Mouse (Mus musculus): ENCODE measurements around the gene Olfr193. TPM values are rescaled to one million over a fixed set of nuclear protein-coding genes. Genes with fewer than 3 reads are reported as not detected.
"Not testable (repeated sequence)": the region's sequence is repeated elsewhere in the genome, so short reads cannot be mapped to it uniquely, and the experiment has no call there.

Gene Olfr193
- polyA plus RNA-seq (2016; fragmentation: Nextera tagmentation; extraction: Ambion mirVana): not detected in 2 replicates

GRCm38 (mm10) chr16:59111781-59112180, at the start of gene Olfr193:
TSS of gene Olfr193 (minus strand) at chr16:59111881.
- Histone ChIP-seq H3K27ac (no peak within 1 kb of the TSS), H3K4me1 (no peaks in the 10 kb centered on the region), H3K4me3 (no peak within 1 kb of the TSS), H3K36me3 (no peaks in the 10 kb centered on the region), H3K27me3 (ENCODE audit: low read depth, poor library complexity, severe bottlenecking) (no peaks in the 10 kb centered on the region), H3K9me3 (replicated peaks) (no peaks in the 10 kb centered on the region)
- 82% methylated on average over 1 of the region's 1 CpGs for WGBS
- DNase-seq (ENCODE audit: low spot score): no peak

- 91% methylated on average over 2 of the region's 2 CpGs for WGBS
- no peaks in the 10 kb centered on the region for H3K36me3 ChIP-seq
- no peak overlapping the region for H3K4me3 ChIP-seq
- no peak for DNase-seq (ENCODE audit: low spot score)
- H3K9me3 ChIP-seq (replicated peaks): no peaks in the 10 kb centered on the region
- no peak overlapping the region for H3K27ac ChIP-seq
- no peaks in the 10 kb centered on the region for H3K27me3 ChIP-seq (ENCODE audit: low read depth, poor library complexity, severe bottlenecking)
- H3K4me1 ChIP-seq: no peaks in the 10 kb centered on the region
Measured at GRCm38 (mm10) chr16:59151996-59152395, 40.3 kb upstream of the Olfr193 start.

GRCm38 (mm10) chr16:59146746-59147145, 35.1 kb upstream of the Olfr193 start, which contains the start of gene Olfr195:
TSS of gene Olfr195 (plus strand) at chr16:59147046.
- 83% methylated on average over 1 of the region's 1 CpGs for WGBS
- no peak for DNase-seq (ENCODE audit: low spot score)

GRCm38 (mm10) chr16:59141105-59141504, 29.4 kb upstream of the Olfr193 start:
- Histone ChIP-seq H3K27ac (no peak overlapping the region), H3K4me3 (no peak overlapping the region), H3K4me1 (no peaks in the 10 kb centered on the region), H3K27me3 (ENCODE audit: low read depth, poor library complexity, severe bottlenecking) (no peaks in the 10 kb centered on the region), H3K9me3 (replicated peaks) (no peaks in the 10 kb centered on the region), H3K36me3 (no peaks in the 10 kb centered on the region)
- DNase-seq (ENCODE audit: low spot score): no peak

More at GRCm38 (mm10) chr16:59146746-59147145, 35.1 kb upstream of the Olfr193 start, which contains the start of gene Olfr195:
- Histone ChIP-seq H3K9me3 (replicated peaks) (no peaks in the 10 kb centered on the region), H3K27ac (no peak within 1 kb of the TSS), H3K4me1 (no peaks in the 10 kb centered on the region), H3K36me3 (no peaks in the 10 kb centered on the region), H3K4me3 (no peak within 1 kb of the TSS), H3K27me3 (ENCODE audit: low read depth, poor library complexity, severe bottlenecking) (no peaks in the 10 kb centered on the region)

GRCm38 (mm10) chr16:59130740-59131139, 19.1 kb upstream of the Olfr193 start:
- Histone ChIP-seq H3K27me3 (ENCODE audit: low read depth, poor library complexity, severe bottlenecking) (no peaks in the 10 kb centered on the region), H3K27ac (no peak overlapping the region), H3K36me3 (no peaks in the 10 kb centered on the region), H3K9me3 (replicated peaks) (no peaks in the 10 kb centered on the region), H3K4me3 (no peak overlapping the region), H3K4me1 (no peaks in the 10 kb centered on the region)
- DNase-seq (ENCODE audit: low spot score): no peak
- 91% methylated on average over 1 of the region's 1 CpGs for WGBS

- Histone ChIP-seq H3K27ac (no peak within 1 kb of the TSS), H3K4me1 (no peaks in the 10 kb centered on the region), H3K9me3 (replicated peaks) (no peaks in the 10 kb centered on the region), H3K4me3 (no peak within 1 kb of the TSS), H3K36me3 (no peaks in the 10 kb centered on the region), H3K27me3 (ENCODE audit: low read depth, poor library complexity, severe bottlenecking) (no peaks in the 10 kb centered on the region)
- DNase-seq (ENCODE audit: low spot score): no peak
Measured at GRCm38 (mm10) chr16:59120969-59121368, 9.3 kb upstream of the Olfr193 start, which contains the start of gene Olfr194. TSS of gene Olfr194 (minus strand) at chr16:59121069.

- H3K27me3 ChIP-seq (ENCODE audit: low read depth, poor library complexity, severe bottlenecking); H3K4me3 ChIP-seq; H3K9me3 ChIP-seq (replicated peaks); DNase-seq (ENCODE audit: low spot score); H3K4me1 ChIP-seq; H3K27ac ChIP-seq; H3K36me3 ChIP-seq: not testable (repeated sequence)
- 73% methylated on average over 5 of the region's 5 CpGs for WGBS
Measured at GRCm38 (mm10) chr16:59108522-59108921, 3.2 kb downstream of the Olfr193 start.

GRCm38 (mm10) chr16:59105312-59105711, 6.4 kb downstream of the Olfr193 start:
- DNase-seq (ENCODE audit: low spot score): no peak
- WGBS: 87% methylated on average over 2 of the region's 2 CpGs
- no peak overlapping the region for H3K4me3 ChIP-seq
- H3K9me3 ChIP-seq (replicated peaks): no peaks in the 10 kb centered on the region
- no peaks in the 10 kb centered on the region for H3K27me3 ChIP-seq (ENCODE audit: low read depth, poor library complexity, severe bottlenecking)
- H3K4me1 ChIP-seq: no peaks in the 10 kb centered on the region
- no peaks in the 10 kb centered on the region for H3K36me3 ChIP-seq
- no peak overlapping the region for H3K27ac ChIP-seq

- 72% methylated on average over 1 of the region's 1 CpGs for WGBS
- H3K27me3 ChIP-seq (ENCODE audit: low read depth, poor library complexity, severe bottlenecking); H3K36me3 ChIP-seq; H3K4me3 ChIP-seq; H3K27ac ChIP-seq; DNase-seq (ENCODE audit: low spot score); H3K4me1 ChIP-seq; H3K9me3 ChIP-seq (replicated peaks): not testable (repeated sequence)
Measured at GRCm38 (mm10) chr16:59089722-59090121, 22.0 kb downstream of the Olfr193 start, which contains the start of gene Olfr191. TSS of gene Olfr191 (minus strand) at chr16:59089822.

- WGBS: 93% methylated on average over 2 of the region's 2 CpGs
- DNase-seq (ENCODE audit: low spot score); H3K4me1 ChIP-seq: not testable (repeated sequence)
Measured at GRCm38 (mm10) chr16:59081113-59081512, 30.6 kb downstream of the Olfr193 start.

GRCm38 (mm10) chr16:59077905-59078304, 33.8 kb downstream of the Olfr193 start, which contains the start of gene Olfr190:
TSS of gene Olfr190 (minus strand) at chr16:59078005.
- no peak within 1 kb of the TSS for H3K4me3 ChIP-seq
- WGBS: 92% methylated on average over 5 of the region's 5 CpGs
- no peaks in the 10 kb centered on the region for H3K36me3 ChIP-seq

More at GRCm38 (mm10) chr16:59081113-59081512, 30.6 kb downstream of the Olfr193 start:
- not testable (repeated sequence) for H3K27me3 ChIP-seq (ENCODE audit: low read depth, poor library complexity, severe bottlenecking); H3K9me3 ChIP-seq (replicated peaks); H3K27ac ChIP-seq; H3K4me3 ChIP-seq; H3K36me3 ChIP-seq

GRCm38 (mm10) chr16:59073520-59073919, 38.2 kb downstream of the Olfr193 start:
- no peaks in the 10 kb centered on the region for H3K4me1 ChIP-seq
- H3K4me3 ChIP-seq: no peak overlapping the region
- DNase-seq (ENCODE audit: low spot score): no peak
- H3K36me3 ChIP-seq: no peaks in the 10 kb centered on the region
- WGBS: 91% methylated on average over 1 of the region's 1 CpGs
- H3K27ac ChIP-seq: no peak overlapping the region
- H3K9me3 ChIP-seq (replicated peaks): no peaks in the 10 kb centered on the region
- no peaks in the 10 kb centered on the region for H3K27me3 ChIP-seq (ENCODE audit: low read depth, poor library complexity, severe bottlenecking)

More at GRCm38 (mm10) chr16:59077905-59078304, 33.8 kb downstream of the Olfr193 start, which contains the start of gene Olfr190:
- Histone ChIP-seq H3K4me1 (no peaks in the 10 kb centered on the region), H3K9me3 (replicated peaks) (no peaks in the 10 kb centered on the region), H3K27ac (no peak within 1 kb of the TSS), H3K27me3 (ENCODE audit: low read depth, poor library complexity, severe bottlenecking) (no peaks in the 10 kb centered on the region)
- DNase-seq (ENCODE audit: low spot score): no peak

- Histone ChIP-seq H3K36me3 (no peaks in the 10 kb centered on the region), H3K27ac (no peak overlapping the region), H3K27me3 (ENCODE audit: low read depth, poor library complexity, severe bottlenecking) (no peaks in the 10 kb centered on the region), H3K9me3 (replicated peaks) (no peaks in the 10 kb centered on the region), H3K4me1 (no peaks in the 10 kb centered on the region), H3K4me3 (no peak overlapping the region)
- DNase-seq (ENCODE audit: low spot score): no peak
Measured at GRCm38 (mm10) chr16:59071755-59072154, 39.9 kb downstream of the Olfr193 start.

- H3K4me3 ChIP-seq; H3K27me3 ChIP-seq (ENCODE audit: low read depth, poor library complexity, severe bottlenecking); H3K9me3 ChIP-seq (replicated peaks); DNase-seq (ENCODE audit: low spot score); H3K36me3 ChIP-seq; H3K27ac ChIP-seq; H3K4me1 ChIP-seq: not testable (repeated sequence)
- WGBS: 80% methylated on average over 3 of the region's 3 CpGs
Measured at GRCm38 (mm10) chr16:59062411-59062810, 49.3 kb downstream of the Olfr193 start.

Data from limb, embryonic 10.5 days (tissue).